Mouse (Mus musculus): Measurements from ENCODE around the gene H2-T23. TPM values are rescaled to one million over a fixed set of nuclear protein-coding genes. Genes with fewer than 3 reads are reported as not detected.

H2-T23 gene
- polyA plus RNA-seq, 1 experiment from 2014 or later, result 4.0 TPM

GRCm38 (mm10) chr17:35980363-35980754 is 52.3 kb downstream of the H2-T23 start:
- H3K4me3 ChIP-seq (ENCODE audit: low read depth, low read length), result peak overlapping the region; percentile 95
- H3K9ac ChIP-seq (ENCODE audit: low read depth, low read length), result peak overlapping the region; percentile 88
- ATAC-seq (ENCODE audit: low FRiP score), result peak; percentile 59
- 0 out of 2 replicates have a peak, but pooled peaks cover 2% of the 10 kb centered on the region for H3K36me3 ChIP-seq (ENCODE audit: control insufficient read depth, insufficient read depth, low read length)
- peak; percentile 60 for DNase-seq (ENCODE audit: low spot score)
- peaks cover 11% of the 10 kb centered on the region for H3K4me1 ChIP-seq (replicated peaks; ENCODE audit: control insufficient read depth, insufficient read depth, low read length)
- H3K4me2 ChIP-seq (replicated peaks; ENCODE audit: low read depth, low read length), result peak overlapping the region; percentile 80
- H3K9me3 ChIP-seq (ENCODE audit: control insufficient read depth, low read length), result no peaks in the 10 kb centered on the region
- under 1% methylated on average over 28 of the region's 29 CpGs for WGBS
- peak overlapping the region; percentile 92 for H3K27ac ChIP-seq (ENCODE audit: low read depth, low read length)
- H3K27me3 ChIP-seq (ENCODE audit: control insufficient read depth, insufficient read depth, low read length), result no peaks in the 10 kb centered on the region

Other genes with a start within 250 kb of the H2-T23 start
- 3.6 and 4.0 TPM in 2 replicates for gene Ier3, start 211.2 kb downstream of the H2-T23 start, polyA plus RNA-seq (2014; fragmentation: Nextera tagmentation; extraction: Ambion mirVana)
- gene Flot1, start 209.6 kb downstream of the H2-T23 start, polyA plus RNA-seq (2014; fragmentation: Nextera tagmentation; extraction: Ambion mirVana), result 48.1 and 50.0 TPM in 2 replicates
- 1,599 and 1,667 TPM in 2 replicates for gene Tubb5, start 194.5 kb downstream of the H2-T23 start, polyA plus RNA-seq (2014; fragmentation: Nextera tagmentation; extraction: Ambion mirVana)
- gene Mdc1, start 191.3 kb downstream of the H2-T23 start, polyA plus RNA-seq (2014; fragmentation: Nextera tagmentation; extraction: Ambion mirVana), result 16.8 and 17.3 TPM in 2 replicates
- 49.2 and 51.0 TPM in 2 replicates for gene Nrm, start 171.5 kb downstream of the H2-T23 start, polyA plus RNA-seq (2014; fragmentation: Nextera tagmentation; extraction: Ambion mirVana)
- 27.6 and 31.3 TPM in 2 replicates for gene Ppp1r18, start 167.3 kb downstream of the H2-T23 start, polyA plus RNA-seq (2014; fragmentation: Nextera tagmentation; extraction: Ambion mirVana)
- 33.5 and 39.8 TPM in 2 replicates for gene Dhx16, start 153.0 kb downstream of the H2-T23 start, polyA plus RNA-seq (2014; fragmentation: Nextera tagmentation; extraction: Ambion mirVana)
- gene 2310061I04Rik, start 135.4 kb downstream of the H2-T23 start, polyA plus RNA-seq (2014; fragmentation: Nextera tagmentation; extraction: Ambion mirVana), result 23.6 and 25.2 TPM in 2 replicates
- gene Atat1, start 122.8 kb downstream of the H2-T23 start, polyA plus RNA-seq (2014; fragmentation: Nextera tagmentation; extraction: Ambion mirVana), result 200 and 243 TPM in 2 replicates
- 67.4 and 68.4 TPM in 2 replicates for gene Mrps18b, start 116.5 kb downstream of the H2-T23 start, polyA plus RNA-seq (2014; fragmentation: Nextera tagmentation; extraction: Ambion mirVana)
- gene Ppp1r10, start 116.4 kb downstream of the H2-T23 start, polyA plus RNA-seq (2014; fragmentation: Nextera tagmentation; extraction: Ambion mirVana), result 42.6 and 49.8 TPM in 2 replicates
- gene Abcf1, start 63.1 kb downstream of the H2-T23 start, polyA plus RNA-seq (2014; fragmentation: Nextera tagmentation; extraction: Ambion mirVana), result 97.8 and 117 TPM in 2 replicates
- 28.0 and 29.8 TPM in 2 replicates for gene Gnl1, start 53.0 kb downstream of the H2-T23 start, polyA plus RNA-seq (2014; fragmentation: Nextera tagmentation; extraction: Ambion mirVana)
- 39.6 and 45.2 TPM in 2 replicates for gene Prr3, start 52.6 kb downstream of the H2-T23 start, polyA plus RNA-seq (2014; fragmentation: Nextera tagmentation; extraction: Ambion mirVana)
- gene H2-T24, start 12.3 kb downstream of the H2-T23 start, polyA plus RNA-seq (2014; fragmentation: Nextera tagmentation; extraction: Ambion mirVana), result 4.1 and 5.9 TPM in 2 replicates
- 7.0 and 8.3 TPM in 2 replicates for gene H2-T22, start 9.9 kb upstream of the H2-T23 start, polyA plus RNA-seq (2014; fragmentation: Nextera tagmentation; extraction: Ambion mirVana)
- gene Gm6034, start 10.1 kb upstream of the H2-T23 start, polyA plus RNA-seq (2014; fragmentation: Nextera tagmentation; extraction: Ambion mirVana), result not detected in 2 replicates
- gene Gm11127, start 25.5 kb upstream of the H2-T23 start, polyA plus RNA-seq (2014; fragmentation: Nextera tagmentation; extraction: Ambion mirVana), result not detected in 2 replicates
- gene Gm19684, start 88.8 kb upstream of the H2-T23 start, polyA plus RNA-seq (2014; fragmentation: Nextera tagmentation; extraction: Ambion mirVana), result not detected in 2 replicates
- not detected in 2 replicates for gene Gm7030, start 96.6 kb upstream of the H2-T23 start, polyA plus RNA-seq (2014; fragmentation: Nextera tagmentation; extraction: Ambion mirVana)
- gene Gm8909, start 135.7 kb upstream of the H2-T23 start, polyA plus RNA-seq (2014; fragmentation: Nextera tagmentation; extraction: Ambion mirVana), result not detected in 2 replicates
- gene H2-T3, start 157.4 kb upstream of the H2-T23 start, polyA plus RNA-seq (2014; fragmentation: Nextera tagmentation; extraction: Ambion mirVana), result not detected in 2 replicates
- 86.4 and 91.0 TPM in 2 replicates for gene Rpp21, start 225.2 kb upstream of the H2-T23 start, polyA plus RNA-seq (2014; fragmentation: Nextera tagmentation; extraction: Ambion mirVana)
- gene Trim39, start 239.4 kb upstream of the H2-T23 start, polyA plus RNA-seq (2014; fragmentation: Nextera tagmentation; extraction: Ambion mirVana), result 19.5 and 22.3 TPM in 2 replicates